Mouse (Mus musculus) CH12.LX (cell line): ENCODE results near the gene Zfp472. TPM values are rescaled to one million over a fixed set of nuclear protein-coding genes. Genes with fewer than 3 reads are reported as not detected.

Experiments
- DNase-seq: peaks from one replicate; pipeline ENCODE4 v3.0.0-alpha.2; 2013; ENCODE audit errors: extremely low read depth
- H3K27ac ChIP-seq: 2 replicates; pipeline ENCODE4 v1.5.1; 2012; ENCODE audit warnings: low read depth, mild to moderate bottlenecking, control low read depth, moderate library complexity; ENCODE audit not compliant: insufficient read depth
- H3K27me3 ChIP-seq: replicated peaks from 2 replicates; pipeline ENCODE3; 2012; ENCODE audit warnings: inconsistent platforms
- H3K36me3 ChIP-seq, 2 experiments: replicated peaks in 1 of 2; 2 replicates each; pipeline versions ENCODE3 to v1.6.1; 2012; ENCODE audit warnings: inconsistent platforms in 1 of 2, low read length in 1 of 2, mild to moderate bottlenecking in 1 of 2, mixed read lengths in 1 of 2, moderate library complexity in 1 of 2; ENCODE audit not compliant: control insufficient read depth in 1 of 2, insufficient read depth in 1 of 2
- H3K4me1 ChIP-seq, 2 experiments: 2 replicates each; pipeline ENCODE4 v1.6.1; 2012; ENCODE audit warnings: inconsistent platforms in 1 of 2, moderate library complexity in 1 of 2; ENCODE audit not compliant: insufficient read depth in 2 of 2, control insufficient read depth in 1 of 2
- H3K4me2 ChIP-seq: 2 replicates; pipeline ENCODE4 v1.6.1; 2012; ENCODE audit warnings: low read depth, mild to moderate bottlenecking, control low read depth; ENCODE audit not compliant: poor library complexity, insufficient read depth, severe bottlenecking
- H3K4me3 ChIP-seq, 3 experiments: fragments of 150-350 bp in 1 of 3; sonication (generic) in 1 of 3; replicated peaks in 1 of 3; 2 replicates each; pipeline versions ENCODE3 to v1.5.1; 2011 to 2012; ENCODE audit warnings: low read depth in 2 of 3, low read length in 2 of 3, mild to moderate bottlenecking in 2 of 3, moderate library complexity in 2 of 3, control low read depth in 1 of 3, improper control_type of control experiment in 1 of 3, inconsistent platforms in 1 of 3, mixed read lengths in 1 of 3; ENCODE audit not compliant: poor library complexity in 1 of 3
- H3K79me2 ChIP-seq: replicated peaks from 2 replicates; pipeline ENCODE4 v1.6.1; 2012; ENCODE audit warnings: mild to moderate bottlenecking, moderate library complexity; ENCODE audit not compliant: control insufficient read depth, poor library complexity, insufficient read depth, severe bottlenecking; ENCODE audit errors: extremely low read depth
- H3K9ac ChIP-seq: 2 replicates; pipeline ENCODE4 v1.6.1; 2012; ENCODE audit warnings: low read depth, mild to moderate bottlenecking, control low read depth, moderate library complexity; ENCODE audit not compliant: insufficient read depth
- H3K9me3 ChIP-seq: replicated peaks from 2 replicates; pipeline ENCODE3; 2012; ENCODE audit warnings: low read length, inconsistent platforms, mixed read lengths
- CHD2 ChIP-seq: IDR thresholded peaks from 2 replicates; pipeline ENCODE4 v1.6.1; 2011; ENCODE audit warnings: low read length, improper control_type of control experiment
- CTCF ChIP-seq, 2 experiments: IDR thresholded peaks in 1 of 2; conservative IDR thresholded peaks in 1 of 2; 2 replicates each; pipeline ENCODE4 v1.5.1; 2011 to 2012; ENCODE audit warnings: low read depth in 2 of 2, low read length in 2 of 2, improper control_type of control experiment in 1 of 2, inconsistent platforms in 1 of 2, mild to moderate bottlenecking in 1 of 2, moderate library complexity in 1 of 2
- E2F4 ChIP-seq: IDR thresholded peaks from 2 replicates; pipeline ENCODE4 v1.6.1; 2011; ENCODE audit warnings: low read depth, low read length, improper control_type of control experiment; ENCODE audit not compliant: insufficient replicate concordance
- ELF1 ChIP-seq: IDR thresholded peaks from 2 replicates; pipeline ENCODE4 v1.6.1; 2014; ENCODE audit warnings: low read depth, mild to moderate bottlenecking, inconsistent platforms, low read length, improper control_type of control experiment
- EP300 ChIP-seq: IDR thresholded peaks from 2 replicates; pipeline ENCODE4 v1.6.1; 2011; ENCODE audit warnings: low read length, improper control_type of control experiment
- ETS1 ChIP-seq: conservative IDR thresholded peaks from 2 replicates; pipeline ENCODE4 v1.6.1; 2012; ENCODE audit warnings: low read depth, mild to moderate bottlenecking, inconsistent platforms, low read length, improper control_type of control experiment, moderate library complexity
- HCFC1 ChIP-seq: IDR thresholded peaks from 2 replicates; pipeline ENCODE4 v1.6.1; 2012; ENCODE audit warnings: low read depth, mild to moderate bottlenecking, inconsistent platforms, low read length, improper control_type of control experiment
- IRF4 ChIP-seq: IDR thresholded peaks from 2 replicates; pipeline ENCODE4 v1.6.1; 2014; ENCODE audit warnings: low read depth, mild to moderate bottlenecking, inconsistent platforms, low read length, improper control_type of control experiment
- JUN ChIP-seq: IDR thresholded peaks from 2 replicates; pipeline ENCODE4 v1.6.1; 2011; ENCODE audit warnings: low read depth, mild to moderate bottlenecking, low read length, improper control_type of control experiment, moderate library complexity; ENCODE audit not compliant: insufficient read depth
- JUND ChIP-seq: conservative IDR thresholded peaks from 2 replicates; pipeline ENCODE4 v1.6.1; 2011; ENCODE audit warnings: low read depth, low read length, improper control_type of control experiment
- KAT2A ChIP-seq: IDR thresholded peaks from 2 replicates; pipeline ENCODE4 v1.6.1; 2012; ENCODE audit warnings: low read length, improper control_type of control experiment, inconsistent platforms; ENCODE audit not compliant: insufficient replicate concordance
- MAFK ChIP-seq: IDR thresholded peaks from 2 replicates; pipeline ENCODE4 v1.6.1; 2011; ENCODE audit warnings: low read length, improper control_type of control experiment; ENCODE audit not compliant: insufficient replicate concordance
- MAX ChIP-seq: IDR thresholded peaks from 2 replicates; pipeline ENCODE4 v1.6.1; 2011; ENCODE audit warnings: low read length, improper control_type of control experiment
- MAZ ChIP-seq: IDR thresholded peaks from 2 replicates; pipeline ENCODE4 v1.6.1; 2012; ENCODE audit warnings: low read depth, mild to moderate bottlenecking, inconsistent platforms, low read length, improper control_type of control experiment, moderate library complexity
- MEF2A ChIP-seq: IDR thresholded peaks from 2 replicates; pipeline ENCODE4 v1.6.1; 2014; ENCODE audit warnings: low read depth, mild to moderate bottlenecking, inconsistent platforms, low read length, improper control_type of control experiment, borderline replicate concordance
- MXI1 ChIP-seq: IDR thresholded peaks from 2 replicates; pipeline ENCODE4 v1.6.1; 2011; ENCODE audit warnings: mild to moderate bottlenecking, low read depth, low read length, improper control_type of control experiment
- MYC ChIP-seq: IDR thresholded peaks from 2 replicates; pipeline ENCODE4 v1.6.1; 2011; ENCODE audit warnings: low read depth, mild to moderate bottlenecking, improper control_type of control experiment, low read length
- NRF1 ChIP-seq: IDR thresholded peaks from 2 replicates; pipeline ENCODE4 v1.6.1; 2014; ENCODE audit warnings: low read depth, mild to moderate bottlenecking, inconsistent platforms, low read length, improper control_type of control experiment, moderate library complexity
- POLR2A ChIP-seq: IDR thresholded peaks from 2 replicates; pipeline ENCODE4 v1.6.1; 2011; ENCODE audit warnings: low read depth, mild to moderate bottlenecking, improper control_type of control experiment, low read length
- POLR2AphosphoS2 ChIP-seq: IDR thresholded peaks from 2 replicates; pipeline ENCODE4 v1.6.1; 2011; ENCODE audit warnings: low read depth, low read length, improper control_type of control experiment
- RAD21 ChIP-seq: IDR thresholded peaks from 2 replicates; pipeline ENCODE4 v1.6.1; 2011; ENCODE audit warnings: low read depth, mild to moderate bottlenecking, low read length, improper control_type of control experiment, moderate library complexity
- RCOR1 ChIP-seq: conservative IDR thresholded peaks from 2 replicates; pipeline ENCODE4 v1.6.1; 2012; ENCODE audit warnings: low read depth, mild to moderate bottlenecking, inconsistent platforms, low read length, improper control_type of control experiment
- SIN3A ChIP-seq: IDR thresholded peaks from 2 replicates; pipeline ENCODE4 v1.6.1; 2012; ENCODE audit warnings: low read length, improper control_type of control experiment, inconsistent platforms
- SMC3 ChIP-seq: IDR thresholded peaks from 2 replicates; pipeline ENCODE4 v1.6.1; 2011; ENCODE audit warnings: low read depth, low read length, improper control_type of control experiment
- TBP ChIP-seq: conservative IDR thresholded peaks from 2 replicates; pipeline ENCODE4 v1.6.1; 2011; ENCODE audit warnings: low read depth, low read length, improper control_type of control experiment
- TCF12 ChIP-seq: IDR thresholded peaks from 2 replicates; pipeline ENCODE4 v1.6.1; 2014; ENCODE audit warnings: low read depth, mild to moderate bottlenecking, inconsistent platforms, low read length, improper control_type of control experiment
- UBTF ChIP-seq: IDR thresholded peaks from 2 replicates; pipeline ENCODE4 v1.6.1; 2012; ENCODE audit warnings: low read depth, mild to moderate bottlenecking, inconsistent platforms, low read length, improper control_type of control experiment, moderate library complexity
- USF2 ChIP-seq: conservative IDR thresholded peaks from 2 replicates; pipeline ENCODE4 v1.6.1; 2011; ENCODE audit warnings: low read depth, low read length, improper control_type of control experiment
- ZC3H11A ChIP-seq: IDR thresholded peaks from 2 replicates; pipeline ENCODE4 v1.6.1; 2012; ENCODE audit warnings: low read depth, mild to moderate bottlenecking, inconsistent platforms, low read length, improper control_type of control experiment
- ZKSCAN1 ChIP-seq: IDR thresholded peaks from 2 replicates; pipeline ENCODE4 v1.6.1; 2012; ENCODE audit warnings: low read depth, inconsistent platforms, low read length, improper control_type of control experiment, borderline replicate concordance
- ZNF384 ChIP-seq: IDR thresholded peaks from 2 replicates; pipeline ENCODE4 v1.6.1; 2012; ENCODE audit warnings: low read depth, low read length, improper control_type of control experiment, inconsistent platforms
- dilution Hi-C: fragments of 300-500 bp; cut with MboI; formaldehyde crosslinking; loops from 2 replicates; pipeline ENCODE4 v1.14.3; 2020; ENCODE audit warnings: low sequenced_read_pairs; ENCODE audit not compliant: extremely low pct_unique_long_range_greater_than_20kb, extremely low pct_ligation_motif_present
- in situ Hi-C: fragments of 300-500 bp; cut with MboI; formaldehyde crosslinking; loops from 3 replicates; pipeline ENCODE4 v1.14.3; 2019; ENCODE audit warnings: low sequenced_read_pairs, low pct_ligation_motif_present, low pct_unique_long_range_greater_than_20kb, mixed read lengths
- polyA plus RNA-seq: library from polyadenylated mRNA; unstranded; fragments of >175 nt; gene quantifications from 2 replicates; pipeline ENCODE4 v1.2.1, GENCODE M21; 2012; ENCODE audit warnings: low read depth; ENCODE audit not compliant: insufficient read length
- total RNA-seq, 2 experiments: library from RNA; depleted of rRNA; stranded (reverse); fragments of 300-350 nt in 1 of 2; fragments of >200 nt in 1 of 2; gene quantifications; 2 replicates each; pipeline ENCODE4 v1.2.3; 2012 to 2014

Gene Zfp472
- total and polyA plus RNA-seq, 3 experiments: 9.7 to 27.8 (median 13.6) TPM

DNA sequence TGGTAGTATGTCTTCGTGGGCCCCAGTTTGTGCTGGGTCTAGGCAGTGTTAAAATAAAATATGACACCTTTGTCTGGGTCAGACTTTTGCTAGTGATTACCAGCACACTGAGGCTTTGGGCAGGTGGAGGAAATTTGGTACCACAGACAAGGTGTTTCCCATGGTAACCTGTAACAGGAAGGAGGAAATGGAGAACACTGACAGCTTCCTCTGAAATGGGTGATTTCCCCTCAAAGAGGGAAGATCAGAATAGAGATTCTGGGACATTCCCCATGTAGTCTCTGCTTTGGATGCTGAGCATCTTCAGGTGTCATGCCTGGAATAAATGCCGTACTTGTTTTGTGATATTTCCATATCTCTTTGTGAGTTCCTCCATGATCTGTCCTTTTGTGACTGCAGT, 32.9 kb downstream of the Zfp472 start:
- Histone ChIP-seq H3K4me1 (peaks cover 6 to 28% of the 10 kb centered on the region in 2 experiments; a peak in 2 of 4 replicates), H3K36me3 (peaks cover 26 to 48% of the 10 kb centered on the region in 2 experiments), H3K9me3 (peaks cover 1% of the 10 kb centered on the region), H3K4me2 (no peak overlapping the region; the same call in 1 of the 2 replicates), H3K4me3 (no peak overlapping the region), H3K79me2 (peaks cover 11% of the 10 kb centered on the region; the same call in 1 of the 2 replicates), H3K9ac (no peak overlapping the region), H3K27me3 (no peaks in the 10 kb centered on the region), H3K27ac (no peak overlapping the region)
- in situ Hi-C loops (no loop called here), dilution Hi-C loops (no loop called here)
- TF ChIP-seq MEF2A: no peak
- no peak for TF ChIP-seq POLR2A
- TF ChIP-seq ELF1: peak; percentile 80
- no peak for TF ChIP-seq SIN3A
- TF ChIP-seq ZKSCAN1: no peak
- TF ChIP-seq MXI1: 0 out of 2 replicates have a peak, but pooled peaks have one; percentile 21
- no peak for TF ChIP-seq ETS1
- no peak for TF ChIP-seq ZNF384
- no peak for TF ChIP-seq KAT2A
- TF ChIP-seq MAZ: no peak
- TF ChIP-seq HCFC1: peak; percentile 23; the same call in 1 of the 2 replicates
- TF ChIP-seq MAFK: no peak
- no peak for TF ChIP-seq UBTF
- TF ChIP-seq CTCF (conservative IDR thresholded peaks at IDR 0.05 in 1 of 2, IDR thresholded peaks at IDR 0.05 in 1 of 2; ENCODE audit: low read depth in 2 of 2, low read length in 2 of 2): no peak
- peak; percentile 68 for DNase-seq

DNA sequence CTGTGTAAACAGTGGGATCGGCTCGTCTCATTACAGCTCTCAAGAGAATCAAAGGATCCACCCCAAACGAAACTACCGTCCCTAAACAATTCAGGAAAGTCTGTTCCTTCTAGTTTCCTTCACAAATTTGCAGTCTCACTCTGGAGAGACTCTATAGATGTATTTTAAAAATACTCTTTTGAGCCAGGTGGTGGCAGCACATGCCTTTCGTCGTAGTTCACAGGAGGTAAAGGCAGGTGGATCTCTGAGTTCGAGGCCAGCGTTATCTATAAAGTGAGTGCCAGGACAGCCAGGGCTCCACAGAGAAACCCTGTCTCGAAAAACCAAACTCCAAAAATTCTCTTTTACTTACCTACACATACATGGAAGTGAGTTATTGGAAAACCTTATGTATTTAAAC, 42.7 kb downstream of the Zfp472 start:
- in situ Hi-C loops: no loop called here
- Histone ChIP-seq H3K79me2 (no peaks in the 10 kb centered on the region), H3K4me3 (no peak overlapping the region), H3K36me3 (peaks cover 11 to 20% of the 10 kb centered on the region in 2 experiments), H3K4me1 (no peaks in the 10 kb centered on the region), H3K9ac (no peak overlapping the region), H3K27ac (no peak overlapping the region), H3K27me3 (no peaks in the 10 kb centered on the region), H3K9me3 (peaks cover 2% of the 10 kb centered on the region), H3K4me2 (no peak overlapping the region)
- dilution Hi-C loops: no loop called here
- peak; percentile 24 for DNase-seq
- TF ChIP-seq EP300 (no peak), RCOR1 (no peak), POLR2AphosphoS2 (no peak), TBP (no peak), RAD21 (peak; percentile 69), POLR2A (no peak), MYC (no peak), CTCF (conservative IDR thresholded peaks at IDR 0.05 in 1 of 2, IDR thresholded peaks at IDR 0.05 in 1 of 2; ENCODE audit: low read depth in 2 of 2, low read length in 2 of 2) (peak in 1 of 2 experiments; percentile 67; a peak in 3 of 4 replicates), ELF1 (no peak), CHD2 (no peak), NRF1 (no peak), KAT2A (no peak), ZNF384 (no peak), SMC3 (peak; percentile 55), IRF4 (no peak), E2F4 (no peak), UBTF (no peak), ZKSCAN1 (no peak), MAFK (no peak), MXI1 (no peak), JUN (no peak), JUND (no peak), MAZ (no peak), MAX (no peak), USF2 (no peak), ZC3H11A (0 out of 2 replicates have a peak, but pooled peaks have one; percentile 5), ETS1 (no peak), TCF12 (no peak)
